Mouse (Mus musculus): ENCODE measurements at regions not wholly inside any gene's neighbourhood (a gene's known extent, or its start where the extent isn't known, plus 50 kb on each side); places are given as distances from the start of the nearest gene placed in this dataset.

GRCm38 (mm10) chr8:10857874-10858273 lies 150.4 kb downstream of the Irs2 start:
- TF ChIP-seq GATA1 (IDR thresholded peaks at IDR 0.05; ENCODE audit: low read length) (no peak), TAL1 (IDR thresholded peaks at IDR 0.05; ENCODE audit: low read length) (no peak)
